Mouse (Mus musculus) B cell, adult 62 days (primary cell): ENCODE measurements around the gene Sec14l3. TPM values are rescaled to one million over a fixed set of nuclear protein-coding genes. Genes with fewer than 3 reads are reported as not detected.

Source experiments
- total RNA-seq: library from RNA; stranded (reverse); gene quantifications from 4 replicates; pipeline ENCODE4 v1.2.4, GENCODE M21; 2023

The Sec14l3 gene
- not detected in 4 replicates for total RNA-seq

GRCm38 (mm10) chr11:4064627-4065122 is at the start of gene Sec14l3:
Sec14l3 (plus strand) TSS chr11:4064841.

GRCm38 (mm10) chr11:4031126-4031941 is 33.3 kb upstream of the Sec14l3 start, which contains the start of gene Sec14l4:
Sec14l4 (plus strand) TSS chr11:4031462.

GRCm38 (mm10) chr11:4095171-4096053 is 30.8 kb downstream of the Sec14l3 start, which contains the start of gene Mtfp1:
Mtfp1 (minus strand) TSS chr11:4095445.

DNA sequence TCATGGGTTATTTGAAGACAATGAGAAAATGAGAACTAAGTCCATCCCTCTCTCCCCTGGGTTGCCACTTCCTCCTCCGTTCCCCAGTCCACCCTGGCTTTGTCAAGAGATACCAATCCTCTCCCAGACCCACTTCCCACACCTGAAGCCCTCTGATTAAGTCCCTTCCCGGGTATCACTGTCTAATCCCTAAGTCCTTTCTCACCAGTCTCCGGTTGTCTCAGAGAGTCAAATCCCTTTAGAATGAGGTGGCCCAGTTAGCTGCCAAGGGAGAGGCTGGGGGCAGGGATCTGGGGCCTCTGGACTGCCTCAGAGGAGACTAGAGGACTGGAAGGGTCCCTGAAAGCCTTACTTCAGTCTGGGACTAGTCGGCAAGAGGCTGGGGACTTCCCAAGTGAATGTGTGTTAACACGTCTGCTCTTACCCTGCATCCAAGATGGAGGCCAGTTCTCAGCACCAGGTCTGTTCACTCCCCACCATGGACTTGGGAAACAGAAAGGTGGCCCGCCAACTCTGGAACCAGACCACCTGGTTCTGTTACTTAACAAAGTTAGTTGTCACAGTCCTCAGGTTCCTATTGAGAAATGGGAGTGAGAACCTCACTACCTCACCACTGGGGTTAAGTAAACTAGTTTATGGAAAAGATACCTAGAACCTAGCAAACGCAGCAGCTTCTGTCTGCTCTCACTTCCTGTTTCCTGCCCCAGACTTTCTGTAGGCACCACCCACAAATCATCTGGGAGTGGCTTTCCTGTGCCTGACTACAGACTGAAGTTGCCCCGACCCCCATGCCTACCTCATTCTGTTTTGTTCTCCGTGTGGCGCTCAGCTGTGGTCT is 58.3 kb downstream of the Sec14l3 start, which contains the start of gene Sec14l2:
TSS of gene Sec14l2 (minus strand) at position 674 of the 838 bp plus-strand sequence.

Other genes starting within 250 kb of the Sec14l3 start
- 0.17 to 0.19 TPM (median 0.18 TPM) in 3 of 4 replicates, not detected in the other for gene Osbp2, start 200.9 kb upstream of the Sec14l3 start, total RNA-seq
- gene 4921536K21Rik, start 169.7 kb upstream of the Sec14l3 start, total RNA-seq: 0.88 to 1.8 TPM (median 1.5 TPM) in 4 replicates
- 22.7 to 28.9 TPM (median 24.5 TPM) in 4 replicates for gene Dusp18, start 169.6 kb upstream of the Sec14l3 start, total RNA-seq
- gene Slc35e4, start 150.2 kb upstream of the Sec14l3 start, total RNA-seq: 6.8 to 10.0 TPM (median 8.6 TPM) in 4 replicates
- 21.4 to 26.4 TPM (median 24.0 TPM) in 4 replicates for gene Tcn2, start 132.7 kb upstream of the Sec14l3 start, total RNA-seq
- 91.1 to 104 TPM (median 96.9 TPM) in 4 replicates for gene Pes1, start 100.9 kb upstream of the Sec14l3 start, total RNA-seq
- gene 4930556J24Rik, start 88.1 kb upstream of the Sec14l3 start, total RNA-seq: not detected in 4 replicates
- gene Gal3st1, start 81.2 kb upstream of the Sec14l3 start, total RNA-seq: not detected in 4 replicates
- not detected in 4 replicates for gene Sec14l4, start 33.4 kb upstream of the Sec14l3 start, total RNA-seq
- gene Mtfp1, start 30.6 kb downstream of the Sec14l3 start, total RNA-seq: 1.1 to 1.9 TPM (median 1.4 TPM) in 4 replicates
- 0.27 to 0.91 TPM in 2 of 4 replicates, not detected in the others for gene Sec14l2, start 58.6 kb downstream of the Sec14l3 start, total RNA-seq
- gene Rnf215, start 70.4 kb downstream of the Sec14l3 start, total RNA-seq: 29.9 to 37.7 TPM (median 30.9 TPM) in 4 replicates
- 7.9 to 13.5 TPM (median 11.2 TPM) in 4 replicates for gene Ccdc157, start 95.5 kb downstream of the Sec14l3 start, total RNA-seq
- gene Sf3a1, start 95.5 kb downstream of the Sec14l3 start, total RNA-seq: 54.7 to 70.8 TPM (median 61.7 TPM) in 4 replicates
- gene Tbc1d10a, start 121.9 kb downstream of the Sec14l3 start, total RNA-seq: 46.9 to 54.4 TPM (median 50.3 TPM) in 4 replicates
- gene Castor1, start 153.4 kb downstream of the Sec14l3 start, total RNA-seq: 3.3 to 4.9 TPM (median 4.1 TPM) in 4 replicates
- 2.9 to 4.5 TPM (median 3.7 TPM) in 4 replicates for gene Osm, start 171.6 kb downstream of the Sec14l3 start, total RNA-seq
- gene Lif, start 192.7 kb downstream of the Sec14l3 start, total RNA-seq: not detected in 4 replicates